Mouse (Mus musculus) erythroblast, embryonic 14.5 days (primary cell): ENCODE results near the gene F11r. TPM values are rescaled to one million over a fixed set of nuclear protein-coding genes. Genes with fewer than 3 reads are reported as not detected.

ENCODE experiments used
- H3K27me3 ChIP-seq: 2 replicates; pipeline ENCODE4 v1.6.1; 2012; ENCODE audit warnings: inconsistent platforms; ENCODE audit not compliant: control insufficient read depth
- H3K36me3 ChIP-seq: 2 replicates; pipeline ENCODE4 v1.6.1; 2012; ENCODE audit warnings: mild to moderate bottlenecking, inconsistent platforms; ENCODE audit not compliant: control insufficient read depth
- H3K4me1 ChIP-seq: 2 replicates; pipeline ENCODE4 v1.6.1; 2012; ENCODE audit warnings: inconsistent platforms; ENCODE audit not compliant: control insufficient read depth
- H3K4me3 ChIP-seq: replicated peaks from 2 replicates; pipeline ENCODE3; 2012; ENCODE audit warnings: moderate library complexity, mild to moderate bottlenecking, inconsistent platforms
- H3K9me3 ChIP-seq: 2 replicates; pipeline ENCODE4 v1.6.1; 2012; ENCODE audit warnings: low read length, inconsistent platforms, mixed read lengths; ENCODE audit not compliant: control insufficient read depth
- GATA1 ChIP-seq: IDR thresholded peaks from 2 replicates; pipeline ENCODE4 v1.6.1; 2012; ENCODE audit warnings: low read length, inconsistent platforms, mixed read lengths
- TAL1 ChIP-seq: IDR thresholded peaks from 3 replicates; pipeline ENCODE4 v1.6.1; 2012; ENCODE audit warnings: low read length, inconsistent platforms, mixed read lengths
- polyA plus RNA-seq: library from polyadenylated mRNA; stranded (reverse); fragments of >175 nt; gene quantifications from 2 replicates; pipeline ENCODE4 v1.2.3, GENCODE M21; 2012

Gene F11r
- polyA plus RNA-seq, 1 experiment = not detected

DNA sequence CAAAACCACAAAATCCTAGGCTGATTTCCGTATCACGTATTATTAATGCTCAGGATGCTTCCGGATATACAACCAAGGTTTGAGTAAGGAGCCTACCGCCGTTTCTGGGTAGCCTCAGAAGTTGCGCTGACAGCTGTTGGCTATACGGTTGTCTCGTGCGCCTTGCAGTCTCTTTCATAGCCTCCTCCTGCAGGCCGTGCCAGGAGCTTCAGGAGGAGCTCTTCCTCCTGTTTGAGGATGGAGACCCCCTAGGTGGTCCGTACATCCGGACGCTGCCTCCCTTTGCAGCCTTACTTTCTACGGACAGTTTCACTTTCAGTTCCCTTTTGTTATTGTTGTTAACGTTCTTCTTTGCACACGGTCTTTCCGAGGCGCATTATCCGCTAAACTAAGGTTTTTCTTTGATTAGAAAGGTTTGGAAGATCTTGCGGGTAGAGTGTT, 25.3 kb upstream of the F11r start:
- Histone ChIP-seq H3K4me1 (peaks cover 34% of the 10 kb centered on the region), H3K27me3 (peaks cover 17% of the 10 kb centered on the region), H3K9me3 (no peaks in the 10 kb centered on the region), H3K4me3 (peak overlapping the region; percentile 94), H3K36me3 (peaks cover 19% of the 10 kb centered on the region)
- no peak for TF ChIP-seq TAL1
- no peak for TF ChIP-seq GATA1

DNA sequence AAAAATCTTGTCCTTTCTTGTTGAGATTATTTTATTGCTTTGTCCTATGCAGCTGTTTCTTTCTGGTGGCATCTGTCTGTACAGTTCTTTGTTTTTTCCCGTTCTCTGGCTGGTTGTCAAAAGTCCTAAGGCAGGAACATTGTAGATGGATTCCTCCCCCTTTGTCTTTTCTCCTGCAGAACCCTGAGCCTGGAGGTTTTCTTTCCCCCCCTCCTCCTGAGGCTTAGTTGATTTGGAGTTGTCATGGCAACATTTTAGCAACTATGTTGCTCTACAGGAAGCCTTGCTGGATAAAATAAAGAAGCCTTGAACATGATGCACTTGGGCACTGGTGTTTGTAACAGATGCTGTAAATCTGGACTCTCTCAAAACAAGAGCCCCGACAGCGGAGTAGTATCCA, 24.9 kb upstream of the F11r start:
- Histone ChIP-seq H3K4me1 (peaks cover 34% of the 10 kb centered on the region), H3K36me3 (peaks cover 23% of the 10 kb centered on the region), H3K27me3 (peaks cover 17% of the 10 kb centered on the region), H3K4me3 (peak overlapping the region; percentile 94), H3K9me3 (no peaks in the 10 kb centered on the region)
- TF ChIP-seq TAL1 (no peak), GATA1 (no peak)

DNA sequence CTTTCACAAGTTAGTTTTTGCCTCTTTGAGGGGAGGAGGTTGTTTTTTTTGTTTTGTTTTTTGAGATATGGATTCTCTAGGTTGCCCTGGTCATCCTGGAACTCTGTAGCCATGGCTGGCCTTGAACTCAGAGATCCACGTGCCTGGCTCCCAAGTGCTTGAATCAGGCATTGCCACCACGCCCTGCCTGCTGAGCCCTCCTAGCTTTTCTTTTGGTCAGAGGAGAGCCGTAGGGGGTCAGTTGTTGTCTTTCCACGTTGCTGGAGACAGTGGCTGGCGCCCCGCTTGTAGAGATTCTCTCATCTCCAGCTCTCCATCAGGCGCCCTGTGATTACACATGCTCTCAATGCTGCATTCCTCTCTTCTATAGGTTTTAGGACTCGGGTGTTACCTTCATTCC, 23.7 kb upstream of the F11r start:
- TF ChIP-seq TAL1 (no peak), GATA1 (no peak)
- no peak overlapping the region for H3K4me3 ChIP-seq
- peaks cover 10% of the 10 kb centered on the region for H3K27me3 ChIP-seq
- no peaks in the 10 kb centered on the region for H3K9me3 ChIP-seq
- peaks cover 33% of the 10 kb centered on the region for H3K36me3 ChIP-seq
- peaks cover 34% of the 10 kb centered on the region for H3K4me1 ChIP-seq

DNA sequence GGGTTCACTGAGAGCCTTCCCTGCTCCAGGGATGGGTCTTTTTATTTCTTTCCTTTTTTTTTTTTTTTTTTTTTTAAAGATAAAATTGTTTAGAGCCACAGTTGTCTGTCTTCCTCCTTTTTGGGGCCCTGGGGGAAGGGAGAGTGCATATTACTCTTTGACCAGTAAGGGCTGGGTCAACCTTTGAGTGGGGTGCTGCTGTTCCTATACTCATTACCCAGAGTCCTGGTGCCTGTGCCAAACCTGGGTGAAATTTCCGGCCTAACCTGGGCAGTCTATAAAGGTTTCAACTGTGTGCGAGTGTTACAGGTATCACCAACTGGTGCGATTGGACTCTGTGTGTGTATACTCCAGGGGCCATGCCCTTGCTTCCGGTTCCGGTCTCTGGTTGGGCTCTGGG, 18.7 kb upstream of the F11r start, which contains the start of gene Tstd1:
TSS of gene Tstd1 (plus strand) at position 213 of the 400 bp plus-strand sequence.
- peaks cover 47% of the 10 kb centered on the region for H3K36me3 ChIP-seq
- TF ChIP-seq TAL1 (no peak), GATA1 (no peak)
- no peak within 1 kb of the TSS for H3K4me3 ChIP-seq
- peaks cover 13% of the 10 kb centered on the region for H3K4me1 ChIP-seq
- H3K9me3 ChIP-seq = no peaks in the 10 kb centered on the region
- no peaks in the 10 kb centered on the region for H3K27me3 ChIP-seq

DNA sequence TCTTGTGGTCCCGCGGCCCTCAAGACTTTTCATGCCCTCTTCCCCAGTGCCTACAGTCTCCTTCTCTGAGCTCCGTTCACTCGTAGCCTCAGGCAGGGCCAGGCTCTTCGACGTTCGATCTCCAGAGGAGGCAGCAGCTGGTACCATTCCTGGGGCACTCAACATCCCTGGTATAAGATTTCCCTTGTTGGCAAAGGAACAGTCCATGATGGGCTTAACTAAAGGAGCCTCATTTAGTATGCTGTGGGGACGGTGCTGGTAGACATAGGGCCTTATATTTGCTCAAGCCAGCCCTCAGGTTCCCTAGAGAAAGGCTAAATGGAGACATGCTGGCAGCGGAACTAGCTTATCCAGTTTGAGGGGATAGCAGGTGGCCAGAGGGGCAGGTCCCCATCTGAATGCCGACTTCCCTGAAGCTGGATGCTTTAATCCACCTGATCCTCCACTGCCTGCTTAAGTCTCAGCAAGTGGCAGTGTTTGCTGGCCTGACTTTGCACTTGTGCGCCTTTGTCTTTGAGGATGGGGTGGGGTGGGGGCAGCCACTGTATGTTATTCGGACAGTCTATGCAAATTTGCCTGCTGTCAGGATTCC, 17.9 kb upstream of the F11r start:
- Histone ChIP-seq H3K27me3 (no peaks in the 10 kb centered on the region), H3K4me3 (no peak overlapping the region), H3K36me3 (peaks cover 47% of the 10 kb centered on the region), H3K4me1 (peaks cover 6% of the 10 kb centered on the region), H3K9me3 (no peaks in the 10 kb centered on the region)
- no peak for TF ChIP-seq GATA1
- no peak for TF ChIP-seq TAL1

DNA sequence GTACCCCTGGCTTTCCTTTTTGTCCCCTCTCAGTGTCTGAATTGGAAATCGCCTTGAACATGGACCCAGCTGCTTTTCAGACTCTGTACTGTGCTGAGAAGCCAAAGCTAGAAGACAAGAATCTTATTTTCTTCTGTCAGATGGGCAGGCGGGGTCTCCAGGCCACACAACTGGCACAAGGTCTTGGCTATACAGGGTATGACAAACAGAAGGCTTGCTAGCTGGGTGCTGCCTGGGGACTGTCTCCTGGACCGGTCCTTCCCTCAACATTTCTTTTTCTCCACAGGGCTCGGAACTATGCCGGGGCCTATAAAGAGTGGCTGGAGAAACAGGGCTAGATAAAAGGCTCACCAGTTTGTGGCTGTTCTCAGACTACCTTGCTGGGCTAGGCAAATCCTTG, 17.4 kb upstream of the F11r start:
- no peak for TF ChIP-seq TAL1
- TF ChIP-seq GATA1 = no peak
- Histone ChIP-seq H3K27me3 (no peaks in the 10 kb centered on the region), H3K4me1 (peaks cover 6% of the 10 kb centered on the region), H3K36me3 (peaks cover 47% of the 10 kb centered on the region), H3K4me3 (no peak overlapping the region), H3K9me3 (no peaks in the 10 kb centered on the region)

DNA sequence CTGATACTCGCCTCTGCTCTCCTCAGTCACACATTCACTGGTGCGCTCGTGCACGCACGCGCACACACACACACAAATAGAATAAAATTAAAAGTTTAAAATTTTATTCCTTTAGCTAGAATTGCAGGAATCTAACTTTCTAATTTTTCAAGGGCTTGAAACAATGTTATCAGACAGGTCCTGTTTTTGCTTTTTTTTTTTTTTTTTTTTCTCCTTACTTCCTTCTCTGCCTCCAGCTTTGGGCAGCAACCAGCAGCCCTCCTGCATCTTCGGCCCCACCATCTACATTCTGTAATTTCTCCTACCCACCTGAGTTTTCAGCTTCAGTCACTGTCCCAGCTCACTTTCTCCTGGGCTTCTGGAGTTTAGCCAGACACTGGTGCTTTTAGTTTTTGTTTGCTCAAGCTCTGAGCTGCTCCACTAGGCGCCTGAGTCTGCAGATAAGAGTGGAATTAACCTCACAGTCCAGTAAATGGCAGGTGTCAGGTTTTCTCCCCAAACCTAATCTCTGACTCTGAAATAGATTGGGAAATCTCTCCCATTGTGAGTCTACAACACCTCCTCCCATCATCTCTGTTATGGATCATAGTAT, 14.7 kb upstream of the F11r start:
- Histone ChIP-seq H3K36me3 (peaks cover 23% of the 10 kb centered on the region), H3K4me3 (no peak overlapping the region), H3K9me3 (no peaks in the 10 kb centered on the region), H3K27me3 (no peaks in the 10 kb centered on the region; the same call in 1 of the 2 replicates), H3K4me1 (no peaks in the 10 kb centered on the region)
- TF ChIP-seq TAL1 = no peak
- no peak for TF ChIP-seq GATA1

DNA sequence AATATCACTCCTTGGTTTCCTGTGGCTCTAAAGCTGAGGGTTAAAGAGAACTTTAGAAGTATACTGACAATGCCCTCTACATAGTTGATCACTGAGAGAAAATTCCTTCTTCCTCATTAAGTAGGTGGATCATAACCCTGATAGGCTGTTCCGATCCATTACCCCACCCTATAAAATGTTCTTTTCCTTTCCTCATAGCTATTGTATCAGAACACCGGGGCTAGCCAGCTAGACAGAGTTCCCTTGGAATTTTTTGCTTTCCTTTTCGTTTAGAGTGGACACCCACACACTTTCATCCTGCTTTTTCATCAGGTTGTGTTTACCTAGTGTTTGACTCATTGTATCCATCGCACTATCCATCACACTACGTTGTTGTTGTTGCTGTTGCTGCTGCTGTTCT, 12.7 kb upstream of the F11r start:
- Histone ChIP-seq H3K36me3 (peaks cover 4% of the 10 kb centered on the region; the same call in 1 of the 2 replicates), H3K4me1 (no peaks in the 10 kb centered on the region), H3K27me3 (no peaks in the 10 kb centered on the region; the same call in 1 of the 2 replicates), H3K9me3 (no peaks in the 10 kb centered on the region), H3K4me3 (no peak overlapping the region)
- TF ChIP-seq GATA1 (no peak), TAL1 (no peak)

DNA sequence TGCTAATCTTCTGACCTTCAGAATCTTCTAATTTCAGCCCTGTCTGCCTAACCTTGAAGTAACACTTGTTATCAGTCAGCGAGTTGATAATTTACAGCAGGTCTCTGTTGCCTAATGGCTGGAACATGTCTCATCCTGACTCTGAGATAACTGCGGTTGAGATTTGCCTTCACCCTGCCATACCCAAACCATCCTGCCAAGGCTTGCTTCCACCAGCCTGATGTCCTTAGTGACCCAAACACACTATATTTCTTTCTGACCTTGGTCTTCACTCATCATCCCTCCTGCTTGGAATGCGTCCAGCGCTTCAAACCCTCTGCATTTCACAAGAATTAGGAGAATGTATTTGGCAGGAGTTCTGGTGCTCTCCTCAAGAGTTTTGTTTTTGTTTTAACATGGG, 12.2 kb upstream of the F11r start:
- Histone ChIP-seq H3K9me3 (no peaks in the 10 kb centered on the region), H3K36me3 (no peaks in the 10 kb centered on the region; the same call in 1 of the 2 replicates), H3K4me3 (no peak overlapping the region), H3K4me1 (no peaks in the 10 kb centered on the region), H3K27me3 (no peaks in the 10 kb centered on the region; the same call in 1 of the 2 replicates)
- TF ChIP-seq GATA1 = no peak
- TF ChIP-seq TAL1 = no peak
